Mouse (Mus musculus): ENCODE data around the gene Gm45713.

- TF ChIP-seq POLR2A (IDR thresholded peaks at IDR 0.05; ENCODE audit: borderline replicate concordance, insufficient read depth, low read length) (no peak), CTCF (IDR thresholded peaks at IDR 0.05; ENCODE audit: borderline replicate concordance, insufficient read depth, low read depth, low read length) (no peak)
These were observed 2.4 kb upstream of the Gm45713 start for GRCm38 (mm10) chr7:45138403-45138802.
